Mouse (Mus musculus) MEL (cell line): ENCODE data around the gene Gk5. TPM values are rescaled to one million over a fixed set of nuclear protein-coding genes. Genes with fewer than 3 reads are reported as not detected.

ENCODE experiments used
- DNase-seq: peaks from one replicate; pipeline ENCODE4 v3.0.0; 2011; ENCODE audit warnings: low read depth, low spot score
- H3K27ac ChIP-seq: 2 replicates; pipeline ENCODE4 v1.5.1; 2012; ENCODE audit warnings: low read depth, mild to moderate bottlenecking, control low read depth, low read length, moderate library complexity; ENCODE audit not compliant: control insufficient read depth
- H3K27me3 ChIP-seq, 2 experiments: fragments of 150-350 bp in 1 of 2; sonication (generic) in 1 of 2; 2 replicates each; pipeline ENCODE4 v1.6.1; 2012; ENCODE audit warnings: low read length in 2 of 2, mild to moderate bottlenecking in 2 of 2, improper control_type of control experiment in 1 of 2, moderate library complexity in 1 of 2; ENCODE audit not compliant: insufficient read depth in 2 of 2, control insufficient read depth in 1 of 2
- H3K36me3 ChIP-seq, 2 experiments: 2 replicates each; pipeline ENCODE4 v1.6.1; 2012 to 2014; ENCODE audit warnings: low read length in 2 of 2, improper control_type of control experiment in 1 of 2, inconsistent platforms in 1 of 2, mild to moderate bottlenecking in 1 of 2; ENCODE audit not compliant: insufficient read depth in 2 of 2, control insufficient read depth in 1 of 2
- H3K4me1 ChIP-seq, 2 experiments: fragments of 150-350 bp in 1 of 2; sonication (generic) in 1 of 2; 2 replicates each; pipeline ENCODE4 v1.6.1; 2012; ENCODE audit warnings: low read length in 2 of 2, improper control_type of control experiment in 1 of 2, mild to moderate bottlenecking in 1 of 2; ENCODE audit not compliant: insufficient read depth in 2 of 2, control insufficient read depth in 1 of 2
- H3K4me3 ChIP-seq, 2 experiments: fragments of 150-350 bp in 1 of 2; sonication (generic) in 1 of 2; 2 replicates each; pipeline ENCODE4 v1.5.1; 2012; ENCODE audit warnings: low read depth in 2 of 2, low read length in 2 of 2, mild to moderate bottlenecking in 2 of 2, moderate library complexity in 2 of 2, control low read depth in 1 of 2, improper control_type of control experiment in 1 of 2; ENCODE audit not compliant: control insufficient read depth in 1 of 2, insufficient read depth in 1 of 2
- H3K79me2 ChIP-seq: 2 replicates; pipeline ENCODE4 v1.6.1; 2012; ENCODE audit warnings: mild to moderate bottlenecking, low read length, moderate library complexity; ENCODE audit not compliant: control insufficient read depth, poor library complexity, insufficient read depth
- H3K9ac ChIP-seq: 2 replicates; pipeline ENCODE4 v1.6.1; 2012; ENCODE audit warnings: low read depth, mild to moderate bottlenecking, control low read depth, low read length, moderate library complexity; ENCODE audit not compliant: control insufficient read depth, poor library complexity, severe bottlenecking
- H3K9me3 ChIP-seq: fragments of 150-350 bp; sonication (generic); replicated peaks from 2 replicates; pipeline ENCODE4 v1.6.1; 2012; ENCODE audit warnings: mild to moderate bottlenecking, low read length, improper control_type of control experiment, moderate library complexity; ENCODE audit not compliant: insufficient read depth
- CHD1 ChIP-seq: IDR thresholded peaks from 2 replicates; pipeline ENCODE4 v1.6.1; 2012; ENCODE audit warnings: low read depth, mild to moderate bottlenecking, inconsistent platforms, low read length, improper control_type of control experiment
- ELF1 ChIP-seq: IDR thresholded peaks from 2 replicates; pipeline ENCODE4 v1.6.1; 2014; ENCODE audit warnings: low read depth, mild to moderate bottlenecking, inconsistent platforms, low read length, improper control_type of control experiment, moderate library complexity
- JUND ChIP-seq: IDR thresholded peaks from 2 replicates; pipeline ENCODE4 v1.6.1; 2011; ENCODE audit warnings: low read depth, mild to moderate bottlenecking, improper control_type of control experiment, low read length
- KAT2A ChIP-seq: conservative IDR thresholded peaks from 2 replicates; pipeline ENCODE4 v1.6.1; 2012; ENCODE audit warnings: low read depth, low read length, improper control_type of control experiment, inconsistent platforms
- MAFK ChIP-seq: IDR thresholded peaks from 2 replicates; pipeline ENCODE4 v1.6.1; 2011; ENCODE audit warnings: low read depth, mild to moderate bottlenecking, low read length, improper control_type of control experiment, borderline replicate concordance
- MAX ChIP-seq: IDR thresholded peaks from 2 replicates; pipeline ENCODE4 v1.6.1; 2011; ENCODE audit warnings: low read length, improper control_type of control experiment
- MAZ ChIP-seq: IDR thresholded peaks from 2 replicates; pipeline ENCODE4 v1.6.1; 2012; ENCODE audit warnings: low read depth, mild to moderate bottlenecking, inconsistent platforms, low read length, improper control_type of control experiment
- MEF2A ChIP-seq: IDR thresholded peaks from 2 replicates; pipeline ENCODE4 v1.6.1; 2014; ENCODE audit warnings: low read depth, mild to moderate bottlenecking, inconsistent platforms, low read length, improper control_type of control experiment; ENCODE audit not compliant: poor library complexity, insufficient replicate concordance, severe bottlenecking; ENCODE audit errors: extremely low read depth
- MYB ChIP-seq: IDR thresholded peaks from 2 replicates; pipeline ENCODE4 v1.6.1; 2011; ENCODE audit warnings: mild to moderate bottlenecking, low read depth, low read length, improper control_type of control experiment
- MYC ChIP-seq: IDR thresholded peaks from 2 replicates; pipeline ENCODE4 v1.6.1; 2011; ENCODE audit warnings: low read depth, mild to moderate bottlenecking, low read length, improper control_type of control experiment, moderate library complexity
- POLR2AphosphoS2 ChIP-seq: IDR thresholded peaks from 2 replicates; pipeline ENCODE4 v1.6.1; 2011; ENCODE audit warnings: low read length, improper control_type of control experiment
- RAD21 ChIP-seq: IDR thresholded peaks from 2 replicates; pipeline ENCODE4 v1.6.1; 2011; ENCODE audit warnings: mild to moderate bottlenecking, low read depth, low read length, improper control_type of control experiment
- RCOR1 ChIP-seq: IDR thresholded peaks from 2 replicates; pipeline ENCODE4 v1.6.1; 2012; ENCODE audit warnings: low read depth, mild to moderate bottlenecking, inconsistent platforms, low read length, improper control_type of control experiment
- SIN3A ChIP-seq: IDR thresholded peaks from 2 replicates; pipeline ENCODE4 v1.6.1; 2012; ENCODE audit warnings: low read length, improper control_type of control experiment, inconsistent platforms
- SMC3 ChIP-seq: IDR thresholded peaks from 2 replicates; pipeline ENCODE4 v1.6.1; 2011; ENCODE audit warnings: low read depth, low read length, improper control_type of control experiment
- TAL1 ChIP-seq: IDR thresholded peaks from 2 replicates; pipeline ENCODE4 v1.6.1; 2012; ENCODE audit warnings: mild to moderate bottlenecking, inconsistent platforms, low read length, moderate library complexity, mixed read lengths
- TBP ChIP-seq: IDR thresholded peaks from 2 replicates; pipeline ENCODE4 v1.8.0; 2011; ENCODE audit warnings: low read depth, low read length, improper control_type of control experiment
- UBTF ChIP-seq: IDR thresholded peaks from 2 replicates; pipeline ENCODE4 v1.6.1; 2012; ENCODE audit warnings: low read depth, mild to moderate bottlenecking, inconsistent platforms, low read length, improper control_type of control experiment, moderate library complexity, borderline replicate concordance; ENCODE audit not compliant: insufficient read depth
- ZC3H11A ChIP-seq: IDR thresholded peaks from 2 replicates; pipeline ENCODE4 v1.6.1; 2012; ENCODE audit warnings: low read depth, mild to moderate bottlenecking, inconsistent platforms, low read length, improper control_type of control experiment
- ZNF384 ChIP-seq: IDR thresholded peaks from 2 replicates; pipeline ENCODE4 v1.6.1; 2012; ENCODE audit warnings: low read depth, mild to moderate bottlenecking, inconsistent platforms, low read length, improper control_type of control experiment
- polyA plus RNA-seq, 2 experiments: library from polyadenylated mRNA; stranded (reverse) in 1 of 2; unstranded in 1 of 2; fragments of >175 nt in 1 of 2; fragments of >200 nt in 1 of 2; gene quantifications; 2 replicates each; pipeline versions ENCODE4 v1.2.1 to v1.2.4; 2012; ENCODE audit warnings: low replicate concordance in 2 of 2, low read depth in 1 of 2; ENCODE audit not compliant: insufficient read length in 2 of 2, insufficient read depth in 1 of 2, missing spikeins in 1 of 2
- total RNA-seq: library from RNA; depleted of rRNA; stranded (reverse); fragments of 300-350 nt; gene quantifications from 2 replicates; pipeline ENCODE4 v1.2.3, GENCODE M21; 2012

The Gk5 gene
- total and polyA plus RNA-seq, 3 experiments: 4.0 to 6.2 TPM; not detected in 1

DNA sequence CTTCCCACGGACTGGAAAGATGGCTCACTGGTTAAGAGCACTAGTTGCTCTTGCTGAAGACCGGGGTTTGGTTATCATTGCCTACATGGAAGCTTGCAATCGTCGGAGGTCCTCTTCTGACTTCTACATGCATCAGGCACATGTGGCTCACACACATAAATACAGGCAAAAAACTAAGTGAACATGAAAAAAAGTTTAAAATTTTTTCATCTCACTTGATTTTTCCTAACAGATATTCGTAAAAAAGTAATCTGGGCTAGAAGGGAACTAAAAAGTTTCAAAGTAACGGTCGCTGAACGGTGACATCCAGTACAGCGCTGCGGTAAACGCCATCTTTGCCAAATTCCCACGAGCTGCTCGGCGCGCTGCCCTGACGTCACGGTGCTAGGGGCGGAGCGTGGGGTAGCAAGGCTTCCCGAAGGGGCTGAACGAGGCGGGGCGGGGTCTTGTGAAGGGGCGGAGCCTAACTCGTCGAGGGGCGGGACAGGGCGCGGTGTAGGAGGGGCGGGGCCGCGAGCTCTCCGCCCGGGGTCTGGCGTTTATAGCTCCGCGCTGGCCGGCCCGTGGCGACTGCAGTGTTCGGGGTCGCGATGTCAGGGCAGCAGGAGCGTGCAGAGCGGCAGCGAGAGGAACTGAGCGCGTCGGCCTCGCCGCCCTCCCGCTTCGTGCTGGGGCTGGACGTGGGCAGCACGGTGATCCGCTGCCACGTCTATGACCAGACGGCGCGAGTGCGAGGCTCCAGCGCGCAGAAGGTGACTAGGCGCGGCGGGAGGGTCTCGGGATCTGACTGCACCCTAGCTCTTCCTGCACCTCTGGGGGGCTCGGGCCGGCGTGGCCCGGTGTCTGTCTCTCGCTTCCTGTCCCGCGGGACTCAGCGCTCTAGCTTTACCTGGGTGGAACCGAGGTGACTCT is at the start of gene Gk5 (continued):
- TF ChIP-seq ZC3H11A (no peak), MAZ (peak; percentile 37; the same call in 1 of the 2 replicates), ELF1 (peak; percentile 63), RCOR1 (0 out of 2 replicates have a peak, but pooled peaks have one; percentile 10), MYB (peak; percentile 70)

DNA sequence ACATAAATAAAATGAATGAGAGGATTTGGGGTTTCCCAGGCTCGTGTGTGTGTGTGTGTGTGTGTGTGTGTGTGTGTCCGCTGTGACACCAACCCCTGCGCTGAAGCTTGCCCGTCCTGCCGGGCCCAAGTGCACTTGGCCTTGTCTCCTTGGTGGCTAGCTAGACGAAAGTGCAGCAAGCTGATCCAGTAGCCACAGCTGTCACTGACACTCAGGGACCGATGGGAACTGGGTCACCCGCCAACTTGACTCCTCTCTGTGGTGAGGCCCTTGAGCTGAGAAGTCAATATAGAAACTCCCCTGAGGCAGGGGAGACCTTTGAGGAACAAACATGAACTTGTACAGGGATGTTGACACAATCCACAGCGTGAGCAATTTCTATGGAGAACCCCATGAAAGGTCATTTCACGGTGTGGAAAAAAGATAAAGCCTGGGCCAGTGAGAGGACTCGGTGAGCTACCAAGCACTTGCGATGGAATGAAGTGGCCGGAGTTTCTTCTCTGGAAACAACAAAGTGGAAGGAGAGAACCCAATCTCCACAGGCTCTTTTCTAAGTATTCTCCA is 40.3 kb upstream of the Gk5 start:
- TF ChIP-seq RCOR1 (no peak), MAFK (no peak), POLR2AphosphoS2 (no peak), JUND (no peak), TBP (no peak), MEF2A (no peak), ZNF384 (no peak), CHD1 (no peak)
- Histone ChIP-seq H3K9me3 (no peaks in the 10 kb centered on the region), H3K4me1 (no peaks in the 10 kb centered on the region), H3K79me2 (no peaks in the 10 kb centered on the region), H3K27ac (no peak overlapping the region), H3K9ac (no peak overlapping the region), H3K36me3 (no peaks in the 10 kb centered on the region), H3K27me3 (no peaks in the 10 kb centered on the region), H3K4me3 (no peak overlapping the region)
- DNase-seq: no peak

DNA sequence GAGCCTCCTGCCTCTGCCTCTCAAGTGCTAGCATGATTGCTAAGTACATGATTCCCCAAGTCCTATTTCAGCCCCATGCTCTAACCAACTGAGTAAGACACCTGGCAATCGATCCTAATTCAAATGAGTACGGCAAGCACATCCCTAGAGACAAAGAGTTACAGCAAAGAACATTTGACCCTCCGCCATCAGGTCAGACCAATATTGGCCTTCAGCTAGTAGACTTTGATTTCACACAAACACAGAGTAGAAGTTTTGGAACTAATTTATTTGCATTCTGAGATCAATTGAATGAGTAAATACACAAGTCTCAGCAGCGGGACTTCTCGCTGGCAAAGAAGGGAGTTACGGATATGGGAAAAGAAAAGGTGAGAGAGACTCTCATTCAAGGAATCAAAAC is 33.9 kb upstream of the Gk5 start:
- Histone ChIP-seq H3K9me3 (no peaks in the 10 kb centered on the region), H3K4me3 (no peak overlapping the region), H3K9ac (no peak overlapping the region), H3K79me2 (no peaks in the 10 kb centered on the region), H3K27me3 (no peaks in the 10 kb centered on the region), H3K27ac (no peak overlapping the region), H3K4me1 (peaks cover 0 to 2% of the 10 kb centered on the region in 2 experiments; a peak in 1 of 4 replicates), H3K36me3 (peaks cover 0 to 2% of the 10 kb centered on the region in 2 experiments; a peak in 2 of 4 replicates)
- DNase-seq: no peak
- TF ChIP-seq MEF2A (no peak), MAZ (no peak), KAT2A (no peak), RCOR1 (no peak), MYC (no peak), TAL1 (no peak), UBTF (no peak), POLR2AphosphoS2 (no peak), RAD21 (no peak), TBP (no peak), SMC3 (no peak), SIN3A (no peak), MAX (no peak), JUND (no peak)
